Mouse (Mus musculus) midbrain, postnatal 0 days (tissue): ENCODE measurements around the gene Eml3. TPM values are rescaled to one million over a fixed set of nuclear protein-coding genes. Genes with fewer than 3 reads are reported as not detected.
"Not testable (repeated sequence)": the region's sequence is repeated elsewhere in the genome, so short reads cannot be mapped to it uniquely, and the experiment has no call there.

Experiments
- ATAC-seq: fragments of 200-750 bp; cut with Nextera tagmentation; 2 replicates; pipeline ENCODE4 v1.8.0; 2017; ENCODE audit warnings: moderate number of reproducible peaks, mild to moderate bottlenecking, moderate TSS enrichment, moderate library complexity; ENCODE audit not compliant: low FRiP score
- DNase-seq: peaks from one replicate; pipeline ENCODE4 v3.0.0-alpha.2; 2015; ENCODE audit warnings: low spot score
- H3K27ac ChIP-seq: fragments of 300-500 bp; sonication (generic); 2 replicates; pipeline ENCODE4 v1.5.1; 2014; ENCODE audit warnings: low read depth, mild to moderate bottlenecking, low read length, mixed read lengths
- H3K27me3 ChIP-seq: fragments of 300-500 bp; sonication (generic); 2 replicates; pipeline ENCODE4 v1.6.1; 2014; ENCODE audit warnings: low read length, control low read depth, mixed read lengths; ENCODE audit not compliant: insufficient read depth
- H3K36me3 ChIP-seq: fragments of 300-500 bp; sonication (generic); 2 replicates; pipeline ENCODE4 v1.6.1; 2014; ENCODE audit warnings: low read length, control low read depth, mixed read lengths; ENCODE audit not compliant: insufficient read depth
- H3K4me1 ChIP-seq: fragments of 300-500 bp; sonication (generic); 2 replicates; pipeline ENCODE4 v1.6.1; 2014; ENCODE audit warnings: mild to moderate bottlenecking, control low read depth, antibody characterized with exemption, low read length, mixed read lengths; ENCODE audit not compliant: insufficient read depth
- H3K4me2 ChIP-seq: fragments of 300-500 bp; sonication (generic); 2 replicates; pipeline ENCODE4 v1.6.1; 2014; ENCODE audit warnings: low read depth, mild to moderate bottlenecking, low read length, mixed read lengths; ENCODE audit not compliant: poor library complexity, severe bottlenecking
- H3K4me3 ChIP-seq: fragments of 300-500 bp; sonication (generic); 2 replicates; pipeline ENCODE4 v1.5.1; 2014; ENCODE audit warnings: low read depth, mild to moderate bottlenecking, low read length, moderate library complexity
- H3K9ac ChIP-seq: fragments of 300-500 bp; sonication (generic); replicated peaks from 2 replicates; pipeline ENCODE4 v1.6.1; 2014; ENCODE audit warnings: mild to moderate bottlenecking, low read length, moderate library complexity, mixed read lengths; ENCODE audit not compliant: poor library complexity, severe bottlenecking
- H3K9me3 ChIP-seq: fragments of 300-500 bp; sonication (generic); 2 replicates; pipeline ENCODE4 v1.6.1; 2016; ENCODE audit warnings: low read length, control low read depth
- CTCF ChIP-seq: IDR thresholded peaks from 2 replicates; pipeline ENCODE4 v1.5.1; 2016; ENCODE audit warnings: antibody characterized with exemption, mild to moderate bottlenecking
- WGBS: fragments of 180-500 bp; shearing (Covaris S2); extraction: QIAGEN DNeasy Blood & Tissue Kit; methylation state at CpG from one replicate; pipeline ENCODE4 v1.1.7; 2014; 5-methylcytosine and 5-hydroxymethylcytosine counted together
- polyA plus RNA-seq: library from polyadenylated mRNA; unstranded; fragments of >200 nt; fragmentation: Nextera tagmentation; extraction: Ambion mirVana; gene quantifications from 2 replicates; pipeline ENCODE4 v1.2.1, GENCODE M21; 2015
- total RNA-seq: library from RNA; depleted of rRNA; stranded (reverse); fragments of >200 nt; gene quantifications from 2 replicates; pipeline ENCODE4 v1.2.3, GENCODE M21; 2014

The Eml3 gene
- total and polyA plus RNA-seq, 2 experiments from 2014 or later, result 8.7 to 9.3 TPM

GRCm38 (mm10) chr19:8966590-8967372, 37.4 kb downstream of the Eml3 start, which contains the start of gene Eef1g:
TSS of gene Eef1g (plus strand) at chr19:8967041.
- no peak for TF ChIP-seq CTCF
- H3K9ac ChIP-seq, result peak within 1 kb of the TSS; percentile 70
- peak within 1 kb of the TSS; percentile 76 for H3K27ac ChIP-seq
- ATAC-seq, result peak; percentile 98
- H3K4me1 ChIP-seq, result no peaks in the 10 kb centered on the region
- peak; percentile 99 for DNase-seq
- 1% methylated on average over 52 of the region's 52 CpGs for WGBS
- no peaks in the 10 kb centered on the region for H3K27me3 ChIP-seq
- H3K9me3 ChIP-seq, result no peaks in the 10 kb centered on the region
- peak within 1 kb of the TSS; percentile 74 for H3K4me3 ChIP-seq
- H3K4me2 ChIP-seq, result peak within 1 kb of the TSS; percentile 85
- H3K36me3 ChIP-seq, result peaks cover 61% of the 10 kb centered on the region

GRCm38 (mm10) chr19:8967373-8967743, 38.0 kb downstream of the Eml3 start:
- DNase-seq (no peak), ATAC-seq (peak; percentile 10)
- Histone ChIP-seq H3K4me2 (peak overlapping the region; percentile 85), H3K4me1 (no peaks in the 10 kb centered on the region), H3K27ac (peak overlapping the region; percentile 74), H3K27me3 (no peaks in the 10 kb centered on the region), H3K9ac (peak overlapping the region; percentile 70), H3K4me3 (peak overlapping the region; percentile 74), H3K36me3 (peaks cover 61% of the 10 kb centered on the region), H3K9me3 (no peaks in the 10 kb centered on the region)
- no peak for TF ChIP-seq CTCF
- 0% methylated on average over 8 of the region's 8 CpGs for WGBS

GRCm38 (mm10) chr19:8967893-8968292, 38.5 kb downstream of the Eml3 start:
- H3K9ac ChIP-seq, result peak overlapping the region; percentile 70
- DNase-seq (no peak), ATAC-seq (no peak)
- no peak for TF ChIP-seq CTCF
- peaks cover 60% of the 10 kb centered on the region for H3K36me3 ChIP-seq
- WGBS, result 9% methylated on average over 9 of the region's 9 CpGs
- H3K4me2 ChIP-seq, result peak overlapping the region; percentile 85
- peak overlapping the region; percentile 74 for H3K4me3 ChIP-seq
- no peaks in the 10 kb centered on the region for H3K9me3 ChIP-seq
- no peak overlapping the region for H3K27ac ChIP-seq
- no peaks in the 10 kb centered on the region for H3K27me3 ChIP-seq
- no peaks in the 10 kb centered on the region for H3K4me1 ChIP-seq

GRCm38 (mm10) chr19:8972491-8972890, 43.1 kb downstream of the Eml3 start:
- not testable (repeated sequence) for DNase-seq, H3K4me2 ChIP-seq, H3K9me3 ChIP-seq, H3K4me3 ChIP-seq, H3K27me3 ChIP-seq, H3K9ac ChIP-seq, H3K4me1 ChIP-seq, H3K27ac ChIP-seq, ATAC-seq
- 91% methylated on average over 8 of the region's 8 CpGs for WGBS
- H3K36me3 ChIP-seq, result peaks cover 44% of the 10 kb centered on the region

GRCm38 (mm10) chr19:8974638-8975037, 45.3 kb downstream of the Eml3 start:
- no peak for DNase-seq
- H3K27me3 ChIP-seq, result no peaks in the 10 kb centered on the region
- H3K4me1 ChIP-seq, result no peaks in the 10 kb centered on the region
- H3K36me3 ChIP-seq, result peaks cover 54% of the 10 kb centered on the region
- no peak for ATAC-seq
- no peaks in the 10 kb centered on the region for H3K9me3 ChIP-seq
- no peak overlapping the region for H3K4me3 ChIP-seq
- H3K9ac ChIP-seq, result no peak overlapping the region
- no peak overlapping the region for H3K27ac ChIP-seq
- TF ChIP-seq CTCF, result peak; percentile 26; the same call in 1 of the 2 replicates
- H3K4me2 ChIP-seq, result no peak overlapping the region
- WGBS, result 96% methylated on average over 1 of the region's 1 CpGs

- no peak for DNase-seq
- H3K4me1 ChIP-seq, result no peaks in the 10 kb centered on the region
- H3K4me2 ChIP-seq, result no peak overlapping the region
- peaks cover 57% of the 10 kb centered on the region for H3K36me3 ChIP-seq
- WGBS, result 97% methylated on average over 2 of the region's 2 CpGs
- no peaks in the 10 kb centered on the region for H3K9me3 ChIP-seq
- no peak overlapping the region for H3K27ac ChIP-seq
- no peak overlapping the region for H3K4me3 ChIP-seq
- no peaks in the 10 kb centered on the region for H3K27me3 ChIP-seq
- H3K9ac ChIP-seq, result no peak overlapping the region
- ATAC-seq, result no peak
- TF ChIP-seq CTCF, result no peak
Observed at GRCm38 (mm10) chr19:8975491-8975890, 46.1 kb downstream of the Eml3 start.
